Mouse (Mus musculus): Measurements from ENCODE around the gene Proser1. TPM values are rescaled to one million over a fixed set of nuclear protein-coding genes. Genes with fewer than 3 reads are reported as not detected.

Gene Proser1
- polyA plus RNA-seq, 1 experiment from 2014 or later = 29.7 TPM

DNA sequence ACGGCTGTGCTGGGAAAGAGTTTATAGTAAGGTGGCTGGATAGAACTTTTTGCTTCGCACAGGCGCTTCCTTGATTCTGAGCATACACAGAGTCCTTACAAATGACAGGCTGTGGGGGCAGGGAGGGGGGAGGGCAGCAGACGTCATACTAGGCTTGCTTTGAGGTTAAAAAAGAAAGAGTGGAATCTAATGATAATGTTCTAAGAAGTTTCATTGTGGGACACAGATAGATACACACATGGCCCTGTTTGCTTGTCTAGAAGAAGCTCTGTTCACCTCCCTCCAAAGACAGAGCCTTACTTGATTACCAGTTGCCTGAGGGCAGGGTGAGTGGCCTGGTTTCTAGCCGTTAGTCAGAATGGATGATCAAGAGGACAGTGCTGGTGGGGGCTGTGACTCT, 49.6 kb downstream of the Proser1 start:
- H3K4me1 ChIP-seq (replicated peaks; ENCODE audit: control insufficient read depth, insufficient read depth, low read length) = no peaks in the 10 kb centered on the region
- H3K4me2 ChIP-seq (ENCODE audit: low read length) = no peak overlapping the region
- H3K9me3 ChIP-seq (ENCODE audit: control insufficient read depth, low read length) = no peaks in the 10 kb centered on the region
- no peak overlapping the region for H3K27ac ChIP-seq (ENCODE audit: low read length)
- H3K9ac ChIP-seq (replicated peaks; ENCODE audit: low read depth, low read length) = no peak overlapping the region
- no peaks in the 10 kb centered on the region for H3K36me3 ChIP-seq (ENCODE audit: control insufficient read depth, insufficient read depth)
- no peak for ATAC-seq
- H3K27me3 ChIP-seq (replicated peaks; ENCODE audit: control insufficient read depth, insufficient read depth, low read length) = no peaks in the 10 kb centered on the region
- WGBS = 65% methylated on average over 5 of the region's 5 CpGs
- no peak overlapping the region for H3K4me3 ChIP-seq (replicated peaks; ENCODE audit: low read length)

DNA sequence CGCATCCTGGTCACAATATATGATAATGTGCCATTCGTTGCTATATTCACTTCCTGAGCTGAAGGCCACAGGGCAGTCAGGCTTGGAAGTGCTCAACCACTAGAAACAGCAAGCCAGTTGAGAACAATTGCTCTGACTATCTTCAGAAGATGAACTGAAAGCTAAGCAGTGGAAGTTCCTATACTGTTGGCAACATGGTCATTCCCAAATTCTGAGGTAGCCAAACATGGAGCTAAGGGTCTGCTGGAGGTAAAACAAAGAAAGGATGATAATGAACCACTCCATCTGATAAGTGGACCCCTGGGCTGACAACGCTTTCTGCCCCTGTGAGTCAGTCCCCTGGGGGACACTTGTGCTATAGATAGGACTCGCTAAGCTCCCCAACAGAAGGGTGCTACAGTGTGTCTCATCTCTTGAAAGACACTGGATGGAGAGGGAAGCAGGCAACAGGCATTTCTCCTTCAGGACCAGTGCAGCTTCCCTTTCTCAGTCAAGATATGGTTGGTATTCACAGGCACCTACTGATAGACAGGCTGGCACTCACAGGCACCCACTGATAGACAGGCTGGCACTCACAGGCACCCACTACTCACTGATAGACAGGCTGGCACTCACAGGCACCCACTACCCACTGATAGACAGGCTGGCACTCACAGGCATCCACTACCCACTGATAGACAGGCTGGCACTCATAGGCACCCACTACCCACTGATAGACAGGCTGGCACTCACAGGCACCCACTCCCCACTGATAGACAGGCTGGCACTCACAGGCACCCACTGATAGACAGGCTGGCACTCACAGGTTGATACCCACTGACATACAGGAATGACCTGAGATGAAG, 51.0 kb downstream of the Proser1 start:
- no peak overlapping the region for H3K4me3 ChIP-seq (replicated peaks; ENCODE audit: low read length)
- no peaks in the 10 kb centered on the region for H3K27me3 ChIP-seq (replicated peaks; ENCODE audit: control insufficient read depth, insufficient read depth, low read length)
- H3K27ac ChIP-seq (ENCODE audit: low read length) = no peak overlapping the region
- H3K36me3 ChIP-seq (ENCODE audit: control insufficient read depth, insufficient read depth) = no peaks in the 10 kb centered on the region
- no peak overlapping the region for H3K4me2 ChIP-seq (ENCODE audit: low read length)
- no peak overlapping the region for H3K9ac ChIP-seq (replicated peaks; ENCODE audit: low read depth, low read length)
- peak; percentile 58; the same call in 1 of the 2 replicates for ATAC-seq
- no peaks in the 10 kb centered on the region for H3K4me1 ChIP-seq (replicated peaks; ENCODE audit: control insufficient read depth, insufficient read depth, low read length)
- 82% methylated on average over 4 of the region's 4 CpGs for WGBS
- H3K9me3 ChIP-seq (ENCODE audit: control insufficient read depth, low read length) = no peaks in the 10 kb centered on the region

DNA sequence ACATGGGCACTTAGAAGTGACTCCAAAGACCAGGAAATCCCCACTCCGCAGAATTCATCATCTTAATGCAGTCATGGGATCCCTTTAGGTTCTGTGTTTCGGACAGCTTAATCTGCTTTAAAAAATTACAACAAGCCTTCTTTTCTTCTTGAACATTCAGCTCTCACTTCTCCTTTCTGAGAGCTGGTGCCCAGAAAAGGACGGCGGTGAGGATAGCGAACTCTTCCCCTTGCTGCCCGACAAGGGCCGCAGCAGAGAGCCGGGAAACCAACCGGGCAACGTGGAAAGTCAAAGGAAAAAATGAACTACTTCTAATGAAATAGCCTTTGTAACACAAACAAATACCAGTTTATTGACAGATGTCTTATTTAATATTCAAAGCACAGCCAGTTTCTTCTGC, 59.3 kb downstream of the Proser1 start:
- H3K9ac ChIP-seq (replicated peaks; ENCODE audit: low read depth, low read length) = no peak overlapping the region
- H3K4me2 ChIP-seq (ENCODE audit: low read length) = no peak overlapping the region
- H3K27me3 ChIP-seq (replicated peaks; ENCODE audit: control insufficient read depth, insufficient read depth, low read length) = no peaks in the 10 kb centered on the region
- H3K9me3 ChIP-seq (ENCODE audit: control insufficient read depth, low read length) = no peaks in the 10 kb centered on the region
- no peak overlapping the region for H3K27ac ChIP-seq (ENCODE audit: low read length)
- WGBS = 60% methylated on average over 10 of the region's 10 CpGs
- no peak for ATAC-seq
- H3K4me1 ChIP-seq (replicated peaks; ENCODE audit: control insufficient read depth, insufficient read depth, low read length) = no peaks in the 10 kb centered on the region
- no peaks in the 10 kb centered on the region for H3K36me3 ChIP-seq (ENCODE audit: control insufficient read depth, insufficient read depth)
- no peak overlapping the region for H3K4me3 ChIP-seq (replicated peaks; ENCODE audit: low read length)

DNA sequence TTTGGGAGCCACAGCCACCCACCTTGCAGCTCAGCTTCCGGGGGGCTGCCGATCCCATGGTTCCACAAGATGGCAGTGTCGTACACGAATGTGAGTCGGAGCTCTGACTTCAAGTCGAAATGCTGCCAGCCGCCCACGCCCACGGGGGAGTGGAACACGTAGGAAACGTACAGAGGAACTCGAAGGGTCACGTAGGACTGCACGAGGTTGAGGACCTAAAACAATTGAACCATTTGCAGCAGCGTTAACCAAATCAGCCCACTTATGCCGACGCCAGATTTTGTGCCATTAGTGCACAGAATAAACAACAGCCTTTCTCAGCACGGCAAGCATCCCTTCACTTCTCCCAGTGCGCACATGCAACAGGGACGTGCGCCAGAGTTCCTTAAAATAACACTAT, 62.3 kb downstream of the Proser1 start:
- ATAC-seq = peak; percentile 70

DNA sequence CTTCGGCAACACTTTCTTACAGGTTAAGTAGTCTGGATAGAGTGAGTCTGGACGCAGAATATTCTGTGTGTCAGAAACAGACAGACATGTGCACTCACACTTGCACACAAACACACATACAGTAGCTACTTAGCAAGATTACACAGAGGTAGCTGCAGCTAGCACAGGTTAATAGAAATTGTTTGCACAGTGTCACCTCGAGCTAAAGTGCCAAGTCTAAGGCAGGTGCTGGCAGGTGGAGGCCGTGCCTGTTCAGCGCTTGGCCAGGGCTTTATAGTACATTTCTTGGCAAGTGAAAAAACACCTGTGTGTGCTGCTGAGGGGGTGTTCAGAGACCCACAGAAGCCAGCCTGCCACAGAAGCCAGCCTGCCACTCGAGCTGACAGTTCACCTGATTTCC, 66.8 kb downstream of the Proser1 start:
- WGBS = 83% methylated on average over 6 of the region's 6 CpGs
- Histone ChIP-seq H3K9ac (replicated peaks; ENCODE audit: low read depth, low read length) (no peak overlapping the region), H3K27ac (ENCODE audit: low read length) (no peak overlapping the region), H3K27me3 (replicated peaks; ENCODE audit: control insufficient read depth, insufficient read depth, low read length) (no peaks in the 10 kb centered on the region), H3K4me1 (replicated peaks; ENCODE audit: control insufficient read depth, insufficient read depth, low read length) (no peaks in the 10 kb centered on the region), H3K9me3 (ENCODE audit: control insufficient read depth, low read length) (no peaks in the 10 kb centered on the region), H3K36me3 (ENCODE audit: control insufficient read depth, insufficient read depth) (no peaks in the 10 kb centered on the region), H3K4me2 (ENCODE audit: low read length) (no peak overlapping the region), H3K4me3 (replicated peaks; ENCODE audit: low read length) (no peak overlapping the region)
- ATAC-seq = no peak

More for the DNA sequence above, 62.3 kb downstream of the Proser1 start:
- 17% methylated on average over 21 of the region's 21 CpGs for WGBS
- peak overlapping the region; percentile 59 for H3K4me2 ChIP-seq (ENCODE audit: low read length)
- H3K4me3 ChIP-seq (replicated peaks; ENCODE audit: low read length) = peak overlapping the region; percentile 39
- no peaks in the 10 kb centered on the region for H3K9me3 ChIP-seq (ENCODE audit: control insufficient read depth, low read length)
- H3K27ac ChIP-seq (ENCODE audit: low read length) = no peak overlapping the region
- H3K9ac ChIP-seq (replicated peaks; ENCODE audit: low read depth, low read length) = no peak overlapping the region
- no peaks in the 10 kb centered on the region for H3K27me3 ChIP-seq (replicated peaks; ENCODE audit: control insufficient read depth, insufficient read depth, low read length)
- no peaks in the 10 kb centered on the region for H3K36me3 ChIP-seq (ENCODE audit: control insufficient read depth, insufficient read depth)
- H3K4me1 ChIP-seq (replicated peaks; ENCODE audit: control insufficient read depth, insufficient read depth, low read length) = no peaks in the 10 kb centered on the region

Other genes with a start within 250 kb of the Proser1 start
- gene Nhlrc3, start 334 bp upstream of the Proser1 start, polyA plus RNA-seq (2015; fragmentation: Nextera tagmentation; extraction: Ambion mirVana) = 9.3 and 10.6 TPM in 2 replicates
- gene Stoml3, start 25.0 kb downstream of the Proser1 start, polyA plus RNA-seq (2015; fragmentation: Nextera tagmentation; extraction: Ambion mirVana) = 0.22 TPM in 1 of 2 replicates, not detected in the other
- 1.2 and 1.5 TPM in 2 replicates for gene Frem2, start 193.7 kb downstream of the Proser1 start, polyA plus RNA-seq (2015; fragmentation: Nextera tagmentation; extraction: Ambion mirVana)